Mouse (Mus musculus) heart, embryonic 11.5 days (tissue): Measurements from ENCODE around the gene Banf2. TPM values are rescaled to one million over a fixed set of nuclear protein-coding genes. Genes with fewer than 3 reads are reported as not detected.

Experiments
- ATAC-seq: fragments of 200-750 bp; cut with Nextera tagmentation; replicated peaks from 2 replicates; pipeline ENCODE4 v1.8.0; 2017; ENCODE audit warnings: moderate library complexity; ENCODE audit not compliant: insufficient number of reproducible peaks, low FRiP score, low TSS enrichment
- H3K27ac ChIP-seq: fragments of 300-500 bp; sonication (generic); 2 replicates; pipeline ENCODE4 v1.5.1; 2014; ENCODE audit warnings: mild to moderate bottlenecking, low read depth, low read length
- H3K27me3 ChIP-seq: fragments of 300-500 bp; sonication (generic); 2 replicates; pipeline ENCODE4 v1.6.1; 2014; ENCODE audit warnings: mild to moderate bottlenecking, low read length, mixed read lengths; ENCODE audit not compliant: control insufficient read depth, insufficient read depth
- H3K36me3 ChIP-seq: fragments of 300-500 bp; sonication (generic); 2 replicates; pipeline ENCODE4 v1.6.1; 2014; ENCODE audit warnings: mild to moderate bottlenecking, low read length, moderate library complexity, mixed read lengths; ENCODE audit not compliant: control insufficient read depth, insufficient read depth
- H3K4me1 ChIP-seq: fragments of 300-500 bp; sonication (generic); 2 replicates; pipeline ENCODE4 v1.6.1; 2014; ENCODE audit warnings: low read length; ENCODE audit not compliant: control insufficient read depth, insufficient read depth
- H3K4me2 ChIP-seq: fragments of 300-500 bp; sonication (generic); 2 replicates; pipeline ENCODE4 v1.6.1; 2014; ENCODE audit warnings: mild to moderate bottlenecking, moderate library complexity
- H3K4me3 ChIP-seq: fragments of 300-500 bp; sonication (generic); 2 replicates; pipeline ENCODE4 v1.5.1; 2014; ENCODE audit warnings: low read depth, low read length
- H3K9ac ChIP-seq: fragments of 300-500 bp; sonication (generic); 2 replicates; pipeline ENCODE4 v1.6.1; 2014; ENCODE audit warnings: mild to moderate bottlenecking, low read depth, low read length, moderate library complexity
- H3K9me3 ChIP-seq: fragments of 300-500 bp; sonication (generic); replicated peaks from 2 replicates; pipeline ENCODE4 v1.6.1; 2016; ENCODE audit warnings: low read length; ENCODE audit not compliant: control insufficient read depth
- WGBS: fragments of 180-500 bp; shearing (Covaris S2); extraction: QIAGEN DNeasy Blood & Tissue Kit; methylation state at CpG from one replicate; pipeline ENCODE4 v1.1.7; 2014; ENCODE audit not compliant: insufficient replicate concordance; 5-methylcytosine and 5-hydroxymethylcytosine counted together
- polyA plus RNA-seq: library from polyadenylated mRNA; unstranded; fragments of >200 nt; fragmentation: Nextera tagmentation; extraction: Ambion mirVana; gene quantifications from 2 replicates; pipeline ENCODE4 v1.2.1, GENCODE M21; 2014

Banf2 gene
- polyA plus RNA-seq, 1 experiment from 2014 or later = not detected

- Histone ChIP-seq H3K9ac (no peak overlapping the region), H3K4me1 (no peaks in the 10 kb centered on the region), H3K4me2 (no peak overlapping the region), H3K27ac (no peak overlapping the region), H3K4me3 (no peak overlapping the region), H3K27me3 (no peaks in the 10 kb centered on the region), H3K36me3 (no peaks in the 10 kb centered on the region), H3K9me3 (0 out of 2 replicates have a peak, but pooled peaks cover 3% of the 10 kb centered on the region)
- no peak for ATAC-seq
- WGBS = 80% methylated on average over 4 of the region's 4 CpGs
These were observed 36.8 kb downstream of the Banf2 start for GRCm38 (mm10) chr2:144069663-144070062.

GRCm38 (mm10) chr2:144070479-144070878, 37.6 kb downstream of the Banf2 start:
- H3K4me3 ChIP-seq = no peak overlapping the region
- 49% methylated on average over 7 of the region's 7 CpGs for WGBS

GRCm38 (mm10) chr2:144072642-144073041, 39.8 kb downstream of the Banf2 start:
- Histone ChIP-seq H3K9ac (no peak overlapping the region), H3K36me3 (no peaks in the 10 kb centered on the region), H3K9me3 (no peaks in the 10 kb centered on the region), H3K27me3 (no peaks in the 10 kb centered on the region), H3K4me2 (no peak overlapping the region), H3K4me3 (no peak overlapping the region), H3K4me1 (no peaks in the 10 kb centered on the region), H3K27ac (no peak overlapping the region)
- WGBS = 54% methylated on average over 7 of the region's 7 CpGs
- no peak for ATAC-seq

More at GRCm38 (mm10) chr2:144070479-144070878, 37.6 kb downstream of the Banf2 start:
- Histone ChIP-seq H3K36me3 (no peaks in the 10 kb centered on the region), H3K9ac (no peak overlapping the region), H3K27me3 (no peaks in the 10 kb centered on the region), H3K27ac (no peak overlapping the region), H3K9me3 (0 out of 2 replicates have a peak, but pooled peaks cover 3% of the 10 kb centered on the region), H3K4me1 (no peaks in the 10 kb centered on the region), H3K4me2 (no peak overlapping the region)
- ATAC-seq = no peak

- Histone ChIP-seq H3K27me3 (no peaks in the 10 kb centered on the region), H3K4me3 (no peak overlapping the region), H3K9me3 (no peaks in the 10 kb centered on the region), H3K4me2 (no peak overlapping the region), H3K27ac (no peak overlapping the region), H3K4me1 (no peaks in the 10 kb centered on the region), H3K9ac (no peak overlapping the region), H3K36me3 (no peaks in the 10 kb centered on the region)
- ATAC-seq = no peak
- 88% methylated on average over 5 of the region's 5 CpGs for WGBS
These were observed 41.2 kb downstream of the Banf2 start for GRCm38 (mm10) chr2:144074059-144074458.

GRCm38 (mm10) chr2:144076625-144077024, 43.8 kb downstream of the Banf2 start:
- WGBS = 59% methylated on average over 2 of the region's 2 CpGs

GRCm38 (mm10) chr2:144078897-144079296, 46.0 kb downstream of the Banf2 start:
- 84% methylated on average over 3 of the region's 3 CpGs for WGBS
- no peaks in the 10 kb centered on the region for H3K9me3 ChIP-seq
- no peak overlapping the region for H3K4me3 ChIP-seq
- H3K4me2 ChIP-seq = no peak overlapping the region
- ATAC-seq = no peak
- H3K36me3 ChIP-seq = no peaks in the 10 kb centered on the region
- no peaks in the 10 kb centered on the region for H3K27me3 ChIP-seq
- H3K4me1 ChIP-seq = no peaks in the 10 kb centered on the region
- H3K9ac ChIP-seq = no peak overlapping the region
- H3K27ac ChIP-seq = no peak overlapping the region

More at GRCm38 (mm10) chr2:144076625-144077024, 43.8 kb downstream of the Banf2 start:
- Histone ChIP-seq H3K4me1 (no peaks in the 10 kb centered on the region), H3K36me3 (no peaks in the 10 kb centered on the region), H3K27ac (no peak overlapping the region), H3K9me3 (no peaks in the 10 kb centered on the region), H3K4me2 (no peak overlapping the region), H3K4me3 (no peak overlapping the region), H3K27me3 (no peaks in the 10 kb centered on the region), H3K9ac (no peak overlapping the region)
- ATAC-seq = no peak

GRCm38 (mm10) chr2:144086183-144086847, 53.5 kb downstream of the Banf2 start:
- no peak overlapping the region; the same call in none of the 2 replicates for H3K4me2 ChIP-seq
- WGBS = 24% methylated on average over 18 of the region's 18 CpGs
- H3K27ac ChIP-seq = peak overlapping the region; percentile 54

GRCm38 (mm10) chr2:144087899-144088584, 55.2 kb downstream of the Banf2 start:
- WGBS = 31% methylated on average over 9 of the region's 9 CpGs
- Histone ChIP-seq H3K27ac (no peak overlapping the region), H3K9me3 (no peaks in the 10 kb centered on the region), H3K4me1 (no peaks in the 10 kb centered on the region; the same call in 1 of the 2 replicates), H3K9ac (no peak overlapping the region), H3K36me3 (no peaks in the 10 kb centered on the region), H3K4me3 (no peak overlapping the region), H3K4me2 (no peak overlapping the region), H3K27me3 (peaks cover 16% of the 10 kb centered on the region)
- no peak for ATAC-seq

More at GRCm38 (mm10) chr2:144086183-144086847, 53.5 kb downstream of the Banf2 start:
- Histone ChIP-seq H3K4me1 (no peaks in the 10 kb centered on the region; the same call in 1 of the 2 replicates), H3K36me3 (no peaks in the 10 kb centered on the region), H3K27me3 (peaks cover 13% of the 10 kb centered on the region), H3K9ac (peak overlapping the region; percentile 3; the same call in 1 of the 2 replicates), H3K4me3 (no peak overlapping the region), H3K9me3 (no peaks in the 10 kb centered on the region)
- ATAC-seq = peak; percentile 59
